Mouse (Mus musculus): ENCODE results near the gene Itpripl2. TPM values are rescaled to one million over a fixed set of nuclear protein-coding genes. Genes with fewer than 3 reads are reported as not detected.

The Itpripl2 gene
- polyA plus RNA-seq, 1 experiment from 2014 or later, result 4.1 TPM

DNA sequence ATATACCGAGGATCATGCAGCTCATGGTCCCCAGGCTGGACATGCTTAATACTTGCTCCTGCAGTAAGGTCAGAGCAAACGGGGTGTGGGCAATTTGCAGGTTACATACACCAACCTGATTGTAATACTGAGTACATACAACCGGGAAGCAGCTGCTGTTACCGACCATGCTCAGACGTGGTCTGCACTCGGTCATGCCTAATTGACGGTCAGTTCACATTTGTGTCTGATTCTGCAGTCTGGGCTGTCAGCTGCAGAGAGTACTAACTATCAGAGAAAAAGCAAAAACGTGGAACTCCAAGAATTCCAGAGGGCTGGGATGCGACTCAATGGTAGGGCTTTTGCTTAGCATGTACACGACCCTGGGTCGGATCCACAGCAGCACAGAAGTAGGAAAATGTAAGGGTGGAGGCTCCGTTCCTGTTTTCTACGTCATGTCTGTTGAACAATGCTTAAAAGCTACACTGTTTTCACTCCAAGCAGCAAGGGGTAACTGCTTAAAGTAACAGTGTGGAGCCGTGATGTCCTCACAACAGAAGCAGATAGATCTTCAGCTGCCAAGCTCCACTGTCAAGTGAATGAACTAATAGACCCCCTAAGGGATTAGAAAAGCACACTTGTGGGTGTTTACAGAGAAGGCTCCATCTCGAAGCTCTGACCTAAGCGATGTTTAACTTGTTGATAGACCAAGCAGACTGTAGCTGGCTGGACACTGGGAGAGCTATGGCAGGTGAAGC is 30.2 kb downstream of the Itpripl2 start:
- H3K36me3 ChIP-seq (ENCODE audit: insufficient read depth), result no peaks in the 10 kb centered on the region
- no peak overlapping the region for H3K27ac ChIP-seq (ENCODE audit: low read depth)
- H3K4me3 ChIP-seq (ENCODE audit: low read depth, low read length), result no peak overlapping the region
- ATAC-seq (ENCODE audit: insufficient read depth) (no peak), DNase-seq (no peak)
- no peak overlapping the region for H3K9ac ChIP-seq
- no peak for TF ChIP-seq CTCF (IDR thresholded peaks at IDR 0.05; ENCODE audit: low read depth)
- H3K9me3 ChIP-seq (ENCODE audit: low read depth, low read length), result no peaks in the 10 kb centered on the region
- no peaks in the 10 kb centered on the region for H3K27me3 ChIP-seq (ENCODE audit: insufficient read depth, low read length)
- 32% methylated on average over 16 of the region's 16 CpGs for WGBS
- peaks cover 4% of the 10 kb centered on the region; the same call in 1 of the 2 replicates for H3K4me1 ChIP-seq (ENCODE audit: insufficient read depth)
- H3K4me2 ChIP-seq, result no peak overlapping the region

DNA sequence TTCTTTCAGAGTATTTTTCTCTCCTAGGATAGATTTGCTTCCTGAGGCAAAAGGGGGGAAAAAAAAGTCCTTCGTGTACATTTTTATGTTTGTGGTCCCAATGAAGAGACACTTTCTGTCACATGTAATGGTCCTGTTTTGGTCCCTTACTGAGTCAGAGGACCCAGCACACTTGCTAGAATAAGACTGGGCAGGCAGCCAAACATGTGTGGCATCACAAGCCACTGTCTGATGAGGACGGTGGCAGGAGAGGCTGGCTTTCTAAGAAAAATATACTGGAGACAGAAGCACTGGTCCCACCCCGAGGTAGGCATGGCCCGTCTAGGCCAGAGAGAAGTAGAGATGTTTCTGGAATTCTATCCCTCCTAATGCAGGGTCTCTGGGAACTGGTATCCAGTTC is 38.1 kb downstream of the Itpripl2 start:
- WGBS, result 42% methylated on average over 4 of the region's 4 CpGs
- no peak for DNase-seq
- TF ChIP-seq CTCF (IDR thresholded peaks at IDR 0.05; ENCODE audit: low read depth), result no peak
- H3K9me3 ChIP-seq (ENCODE audit: low read depth, low read length), result no peaks in the 10 kb centered on the region
- ATAC-seq (ENCODE audit: insufficient read depth), result no peak
- H3K27me3 ChIP-seq (ENCODE audit: insufficient read depth, low read length), result no peaks in the 10 kb centered on the region
- H3K27ac ChIP-seq (ENCODE audit: low read depth), result no peak overlapping the region
- no peaks in the 10 kb centered on the region for H3K4me1 ChIP-seq (ENCODE audit: insufficient read depth)
- H3K4me2 ChIP-seq, result no peak overlapping the region
- no peaks in the 10 kb centered on the region for H3K36me3 ChIP-seq (ENCODE audit: insufficient read depth)
- no peak overlapping the region for H3K4me3 ChIP-seq (ENCODE audit: low read depth, low read length)
- H3K9ac ChIP-seq, result no peak overlapping the region

DNA sequence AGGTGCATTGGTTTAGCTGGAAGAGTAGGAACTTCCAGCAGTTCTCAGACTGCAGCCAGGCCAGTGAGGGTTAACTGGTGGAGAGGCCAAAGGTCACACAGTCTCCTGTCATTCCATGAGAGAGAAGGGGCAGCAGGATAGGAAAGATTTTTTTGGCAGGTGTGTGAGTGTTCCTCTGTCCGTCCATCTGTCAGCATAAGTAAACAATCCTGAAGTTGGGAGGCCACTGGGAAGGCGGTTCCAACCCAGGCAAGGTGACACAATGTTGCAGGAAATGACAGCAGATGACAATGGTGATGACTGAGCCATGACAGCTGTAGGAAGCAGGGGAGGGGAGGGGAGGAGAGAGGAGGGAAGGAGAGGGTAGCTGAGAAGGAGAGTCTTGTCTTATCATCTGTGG is 38.8 kb downstream of the Itpripl2 start:
- 7% methylated on average over 2 of the region's 2 CpGs for WGBS
- H3K27ac ChIP-seq (ENCODE audit: low read depth), result no peak overlapping the region
- no peaks in the 10 kb centered on the region for H3K9me3 ChIP-seq (ENCODE audit: low read depth, low read length)
- no peak overlapping the region for H3K4me3 ChIP-seq (ENCODE audit: low read depth, low read length)
- H3K9ac ChIP-seq, result no peak overlapping the region
- ATAC-seq (ENCODE audit: insufficient read depth), result no peak
- no peak overlapping the region for H3K4me2 ChIP-seq
- no peak for DNase-seq
- no peaks in the 10 kb centered on the region for H3K36me3 ChIP-seq (ENCODE audit: insufficient read depth)
- H3K27me3 ChIP-seq (ENCODE audit: insufficient read depth, low read length), result peaks cover 6% of the 10 kb centered on the region; the same call in 1 of the 2 replicates
- 0 out of 2 replicates have a peak, but pooled peaks cover 3% of the 10 kb centered on the region for H3K4me1 ChIP-seq (ENCODE audit: insufficient read depth)
- no peak for TF ChIP-seq CTCF (IDR thresholded peaks at IDR 0.05; ENCODE audit: low read depth)

DNA sequence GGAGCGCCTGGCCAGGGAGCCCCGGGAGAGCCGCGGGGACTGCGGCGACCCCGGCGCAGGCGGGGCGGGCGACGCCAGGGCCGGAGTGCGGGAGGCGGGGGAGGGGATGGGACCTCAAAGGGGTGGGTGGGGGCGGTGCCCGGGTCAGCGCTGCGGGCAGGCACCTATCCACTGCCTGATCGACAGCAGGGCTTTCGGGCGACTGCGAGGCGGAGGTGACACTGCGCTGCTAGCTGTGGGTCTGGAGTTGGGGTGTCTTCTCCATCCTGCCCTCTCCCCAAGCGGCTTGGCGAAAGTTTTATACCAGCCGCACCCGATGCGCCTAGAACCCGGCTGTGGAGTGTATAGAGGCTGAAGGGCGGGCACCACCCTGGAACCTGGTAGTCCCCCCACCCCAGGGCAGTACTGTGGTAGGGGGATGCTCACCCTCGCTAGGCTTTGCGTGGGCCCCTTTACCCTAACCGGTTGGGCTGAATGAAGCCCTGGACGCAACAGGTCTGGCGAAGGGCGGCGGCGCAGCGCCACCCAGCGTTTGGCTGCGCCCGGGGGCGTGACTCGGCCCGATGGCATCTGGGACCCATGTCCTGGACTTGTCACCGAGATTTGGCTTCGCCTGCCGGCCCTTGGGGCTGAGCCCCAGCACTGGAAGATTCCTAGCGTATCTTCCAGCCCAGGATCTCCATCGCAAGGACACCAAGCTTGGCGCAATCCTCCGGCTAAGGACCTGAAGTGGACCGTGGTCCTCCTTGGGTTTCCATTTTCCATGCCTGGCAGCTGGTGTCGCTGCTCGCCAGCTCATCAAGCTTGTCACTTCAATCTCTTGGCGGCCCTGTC is 43.4 kb downstream of the Itpripl2 start, which contains the start of gene Syt17:
Syt17 (minus strand) TSS at position 89 of the 834 bp plus-strand sequence.
- peak within 1 kb of the TSS; percentile 56 for H3K4me3 ChIP-seq (ENCODE audit: low read depth, low read length)
- under 1% methylated on average over 57 of the region's 58 CpGs for WGBS
- peak within 1 kb of the TSS; percentile 97 for H3K4me2 ChIP-seq
- H3K27me3 ChIP-seq (ENCODE audit: insufficient read depth, low read length), result peaks cover 17% of the 10 kb centered on the region
- peak within 1 kb of the TSS; percentile 48 for H3K9ac ChIP-seq
- ATAC-seq (ENCODE audit: insufficient read depth) (peak; percentile 64), DNase-seq (peak; percentile 85)
- peak; percentile 73 for TF ChIP-seq CTCF (IDR thresholded peaks at IDR 0.05; ENCODE audit: low read depth)
- no peaks in the 10 kb centered on the region for H3K9me3 ChIP-seq (ENCODE audit: low read depth, low read length)
- no peaks in the 10 kb centered on the region for H3K36me3 ChIP-seq (ENCODE audit: insufficient read depth)
- H3K27ac ChIP-seq (ENCODE audit: low read depth), result no peak within 1 kb of the TSS
- peaks cover 7% of the 10 kb centered on the region; the same call in 1 of the 2 replicates for H3K4me1 ChIP-seq (ENCODE audit: insufficient read depth)

DNA sequence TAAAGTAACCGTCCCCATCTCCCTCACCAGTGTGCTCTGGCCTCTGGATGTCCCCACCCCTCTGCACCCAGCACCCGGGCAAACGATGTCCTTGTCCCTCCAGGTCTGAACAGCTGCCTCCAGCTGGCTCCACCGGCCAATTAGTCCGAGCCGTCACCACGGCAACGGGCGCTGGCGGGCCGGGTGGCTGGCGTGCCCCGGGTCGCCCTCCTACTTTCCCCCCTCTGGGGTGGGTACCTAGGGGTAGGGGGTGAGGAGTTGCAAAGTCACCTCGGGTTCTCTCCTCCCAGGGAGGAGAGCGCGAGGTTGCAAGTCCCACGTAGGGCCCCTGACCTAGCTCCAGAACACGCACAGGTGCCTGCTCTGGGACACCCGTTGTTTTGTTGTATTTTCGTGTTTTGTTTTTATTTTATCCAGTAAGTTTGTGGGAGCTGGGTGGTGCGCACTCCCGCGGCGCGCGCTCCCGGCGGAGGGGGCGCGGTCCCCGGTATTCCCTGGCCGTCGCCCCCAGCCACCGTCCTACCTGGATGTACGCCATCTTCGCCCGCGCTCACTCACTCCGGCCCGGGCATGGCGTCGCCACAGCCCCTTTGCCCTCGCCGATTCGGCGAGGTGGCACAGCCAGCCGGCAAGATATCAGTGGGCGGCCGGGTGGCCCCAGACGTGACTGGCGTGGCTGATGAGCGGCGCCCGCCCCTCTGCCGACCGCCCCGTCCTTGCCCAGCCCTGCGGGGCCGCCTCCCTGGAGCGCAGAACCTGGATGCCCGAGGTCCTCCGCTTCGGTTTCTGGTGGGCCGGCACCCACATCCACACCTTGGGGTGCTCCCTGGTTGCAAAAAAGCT is 44.3 kb downstream of the Itpripl2 start:
- Histone ChIP-seq H3K4me2 (peak overlapping the region; percentile 97), H3K36me3 (ENCODE audit: insufficient read depth) (no peaks in the 10 kb centered on the region), H3K9ac (peak overlapping the region; percentile 48), H3K9me3 (ENCODE audit: low read depth, low read length) (no peaks in the 10 kb centered on the region), H3K27ac (ENCODE audit: low read depth) (no peak overlapping the region), H3K4me1 (ENCODE audit: insufficient read depth) (peaks cover 8% of the 10 kb centered on the region; the same call in 1 of the 2 replicates), H3K4me3 (ENCODE audit: low read depth, low read length) (peak overlapping the region; percentile 56), H3K27me3 (ENCODE audit: insufficient read depth, low read length) (peaks cover 17% of the 10 kb centered on the region)
- TF ChIP-seq CTCF (IDR thresholded peaks at IDR 0.05; ENCODE audit: low read depth), result no peak
- under 1% methylated on average over 65 of the region's 65 CpGs for WGBS
- peak; percentile 59 for ATAC-seq (ENCODE audit: insufficient read depth)
- peak; percentile 79 for DNase-seq

DNA sequence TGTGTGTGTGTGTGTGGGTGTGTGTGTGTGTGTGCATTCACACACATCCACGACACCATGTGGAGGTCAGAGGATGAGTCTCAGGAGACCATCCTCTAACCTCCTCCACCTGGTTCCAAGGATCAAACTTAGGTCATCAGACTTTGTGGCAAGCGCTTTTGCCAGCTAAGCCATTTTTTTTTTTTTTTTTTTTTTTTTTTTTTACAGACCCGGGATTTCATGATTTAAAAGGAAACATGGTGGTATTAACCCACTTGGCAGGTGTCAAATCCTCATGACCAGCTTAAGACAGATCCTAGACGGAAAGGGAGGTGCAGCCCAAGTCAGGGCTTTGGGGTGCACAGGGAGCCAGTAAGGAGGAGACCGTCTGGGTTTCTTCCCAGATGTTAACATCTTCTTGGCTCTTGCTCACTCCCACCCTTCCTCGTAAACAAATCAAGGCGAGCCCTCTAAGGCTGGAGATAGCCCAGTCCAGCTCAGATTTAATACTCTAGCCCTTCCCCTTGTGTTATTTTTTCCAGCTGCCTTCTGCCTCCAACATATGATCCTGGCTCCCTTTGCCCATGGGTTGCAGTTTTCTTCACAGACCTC is 47.8 kb downstream of the Itpripl2 start:
- peaks cover 8% of the 10 kb centered on the region; the same call in 1 of the 2 replicates for H3K4me1 ChIP-seq (ENCODE audit: insufficient read depth)
- H3K4me3 ChIP-seq (ENCODE audit: low read depth, low read length), result no peak overlapping the region
- H3K27me3 ChIP-seq (ENCODE audit: insufficient read depth, low read length), result peaks cover 17% of the 10 kb centered on the region
- no peak overlapping the region for H3K9ac ChIP-seq
- no peak overlapping the region for H3K27ac ChIP-seq (ENCODE audit: low read depth)
- H3K4me2 ChIP-seq, result no peak overlapping the region
- no peaks in the 10 kb centered on the region for H3K36me3 ChIP-seq (ENCODE audit: insufficient read depth)
- WGBS, result 32% methylated on average over 7 of the region's 7 CpGs
- no peaks in the 10 kb centered on the region for H3K9me3 ChIP-seq (ENCODE audit: low read depth, low read length)
- no peak for DNase-seq
- ATAC-seq (ENCODE audit: insufficient read depth), result no peak
- TF ChIP-seq CTCF (IDR thresholded peaks at IDR 0.05; ENCODE audit: low read depth), result no peak

Measured in lung, embryonic 14.5 days (tissue).